Mouse (Mus musculus): ENCODE measurements around the gene Rps18. TPM values are rescaled to one million over a fixed set of nuclear protein-coding genes. Genes with fewer than 3 reads are reported as not detected.
"Not testable (repeated sequence)": the region's sequence is repeated elsewhere in the genome, so short reads cannot be mapped to it uniquely, and the experiment has no call there.

Rps18 gene
- polyA plus RNA-seq, 1 experiment from 2014 or later: 1,641 TPM

DNA sequence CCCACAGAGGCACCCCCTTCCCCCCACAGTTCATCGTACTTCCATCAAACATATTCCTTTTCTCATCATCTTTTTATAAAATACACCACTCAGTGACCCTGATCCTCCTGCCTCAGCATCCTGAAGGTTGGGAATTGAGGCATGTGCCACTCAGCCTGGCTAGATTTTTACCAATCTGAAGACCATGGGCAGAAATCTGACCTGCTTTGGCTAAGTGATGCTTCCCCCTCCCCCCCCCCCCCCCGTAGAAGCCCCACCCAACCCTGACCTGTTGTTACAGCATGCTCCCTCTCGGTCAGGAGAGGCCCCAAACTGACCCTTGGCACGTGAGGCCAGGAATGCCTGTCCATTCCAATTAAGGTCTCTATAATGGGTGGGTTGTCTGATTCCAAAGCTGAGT is 51.0 kb downstream of the Rps18 start, which contains the start of gene Platr17:
Gene Platr17 (plus strand): TSS at position 301 of the 400 bp plus-strand sequence.
- not testable (repeated sequence) for ATAC-seq (ENCODE audit: insufficient number of reproducible peaks, low FRiP score, low TSS enrichment, low read depth); H3K4me2 ChIP-seq (ENCODE audit: low read depth, severe bottlenecking); H3K27me3 ChIP-seq (ENCODE audit: control insufficient read depth, insufficient read depth, low read length); H3K4me1 ChIP-seq (ENCODE audit: control insufficient read depth, insufficient read depth, low read length); H3K36me3 ChIP-seq (ENCODE audit: control insufficient read depth, insufficient read depth, low read length); H3K27ac ChIP-seq (replicated peaks; ENCODE audit: low read depth, low read length); H3K4me3 ChIP-seq (ENCODE audit: low read depth, low read length); H3K9ac ChIP-seq (ENCODE audit: low read length); DNase-seq (ENCODE audit: low spot score); H3K9me3 ChIP-seq (ENCODE audit: control insufficient read depth, low read length)
- WGBS: 28% methylated on average over 4 of the region's 4 CpGs

GRCm38 (mm10) chr17:33903911-33904651 is 51.7 kb downstream of the Rps18 start:
- not testable (repeated sequence) for H3K27me3 ChIP-seq (ENCODE audit: control insufficient read depth, insufficient read depth, low read length); H3K4me2 ChIP-seq (ENCODE audit: low read depth, severe bottlenecking); H3K4me1 ChIP-seq (ENCODE audit: control insufficient read depth, insufficient read depth, low read length); ATAC-seq (ENCODE audit: insufficient number of reproducible peaks, low FRiP score, low TSS enrichment, low read depth); H3K9me3 ChIP-seq (ENCODE audit: control insufficient read depth, low read length); DNase-seq (ENCODE audit: low spot score); H3K27ac ChIP-seq (replicated peaks; ENCODE audit: low read depth, low read length); H3K9ac ChIP-seq (ENCODE audit: low read length); H3K36me3 ChIP-seq (ENCODE audit: control insufficient read depth, insufficient read depth, low read length); H3K4me3 ChIP-seq (ENCODE audit: low read depth, low read length)
- WGBS: 74% methylated on average over 6 of the region's 6 CpGs

GRCm38 (mm10) chr17:33902491-33902890 is 53.3 kb downstream of the Rps18 start:
- Histone ChIP-seq H3K9ac (ENCODE audit: low read length) (no peak overlapping the region), H3K36me3 (ENCODE audit: control insufficient read depth, insufficient read depth, low read length) (no peaks in the 10 kb centered on the region), H3K4me3 (ENCODE audit: low read depth, low read length) (no peak overlapping the region), H3K9me3 (ENCODE audit: control insufficient read depth, low read length) (no peaks in the 10 kb centered on the region), H3K27me3 (ENCODE audit: control insufficient read depth, insufficient read depth, low read length) (no peaks in the 10 kb centered on the region), H3K4me2 (ENCODE audit: low read depth, severe bottlenecking) (no peak overlapping the region), H3K4me1 (ENCODE audit: control insufficient read depth, insufficient read depth, low read length) (no peaks in the 10 kb centered on the region), H3K27ac (replicated peaks; ENCODE audit: low read depth, low read length) (no peak overlapping the region)
- DNase-seq (ENCODE audit: low spot score): no peak
- no peak for ATAC-seq (ENCODE audit: insufficient number of reproducible peaks, low FRiP score, low TSS enrichment, low read depth)
- 81% methylated on average over 7 of the region's 7 CpGs for WGBS

DNA sequence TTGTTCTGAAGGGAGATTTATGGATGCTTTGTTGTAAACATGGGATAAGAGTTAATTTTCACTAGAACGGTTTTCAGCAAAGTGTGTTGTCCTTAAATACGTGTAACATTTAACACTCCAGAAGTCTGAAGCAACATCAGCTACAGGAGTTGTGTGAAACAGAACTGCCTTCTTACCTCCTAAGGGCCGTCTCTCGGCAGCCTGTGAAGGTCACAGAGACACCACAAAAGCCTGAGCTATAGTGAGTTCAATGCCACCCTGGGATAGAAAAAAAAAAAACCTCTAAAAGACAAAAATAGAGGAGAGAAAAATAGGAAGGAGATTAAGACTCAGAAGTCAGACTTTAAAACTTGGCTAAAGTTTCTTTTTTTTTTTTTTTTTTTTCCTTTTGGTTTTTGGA is 53.7 kb downstream of the Rps18 start:
- no peak overlapping the region for H3K4me2 ChIP-seq (ENCODE audit: low read depth, severe bottlenecking)
- DNase-seq (ENCODE audit: low spot score): no peak
- H3K4me3 ChIP-seq (ENCODE audit: low read depth, low read length): no peak overlapping the region
- no peak overlapping the region for H3K9ac ChIP-seq (ENCODE audit: low read length)
- H3K36me3 ChIP-seq (ENCODE audit: control insufficient read depth, insufficient read depth, low read length): no peaks in the 10 kb centered on the region
- H3K27ac ChIP-seq (replicated peaks; ENCODE audit: low read depth, low read length): no peak overlapping the region
- no peak for ATAC-seq (ENCODE audit: insufficient number of reproducible peaks, low FRiP score, low TSS enrichment, low read depth)
- H3K9me3 ChIP-seq (ENCODE audit: control insufficient read depth, low read length): no peaks in the 10 kb centered on the region
- no peaks in the 10 kb centered on the region for H3K4me1 ChIP-seq (ENCODE audit: control insufficient read depth, insufficient read depth, low read length)
- WGBS: 34% methylated on average over 4 of the region's 4 CpGs
- no peaks in the 10 kb centered on the region for H3K27me3 ChIP-seq (ENCODE audit: control insufficient read depth, insufficient read depth, low read length)

Other genes starting within 250 kb of the Rps18 start
- gene March2, start 237.3 kb downstream of the Rps18 start, polyA plus RNA-seq (2014; fragmentation: Nextera tagmentation; extraction: Ambion mirVana): 30.3 and 30.6 TPM in 2 replicates
- gene Rab11b, start 195.5 kb downstream of the Rps18 start, polyA plus RNA-seq (2014; fragmentation: Nextera tagmentation; extraction: Ambion mirVana): 270 and 277 TPM in 2 replicates
- 37.9 and 43.6 TPM in 2 replicates for gene Angptl4, start 174.2 kb downstream of the Rps18 start, polyA plus RNA-seq (2014; fragmentation: Nextera tagmentation; extraction: Ambion mirVana)
- 23.0 and 25.1 TPM in 2 replicates for gene Kank3, start 145.5 kb downstream of the Rps18 start, polyA plus RNA-seq (2014; fragmentation: Nextera tagmentation; extraction: Ambion mirVana)
- gene Rps28, start 131.4 kb downstream of the Rps18 start, polyA plus RNA-seq (2014; fragmentation: Nextera tagmentation; extraction: Ambion mirVana): 1,083 and 1,144 TPM in 2 replicates
- 457 and 474 TPM in 2 replicates for gene Ndufa7, start 131.4 kb downstream of the Rps18 start, polyA plus RNA-seq (2014; fragmentation: Nextera tagmentation; extraction: Ambion mirVana)
- 85.5 and 91.5 TPM in 2 replicates for gene Cd320, start 112.9 kb downstream of the Rps18 start, polyA plus RNA-seq (2014; fragmentation: Nextera tagmentation; extraction: Ambion mirVana)
- not detected in 2 replicates for gene Gm7029, start 82.2 kb downstream of the Rps18 start, polyA plus RNA-seq (2014; fragmentation: Nextera tagmentation; extraction: Ambion mirVana)
- gene Kifc1, start 65.3 kb downstream of the Rps18 start, polyA plus RNA-seq (2014; fragmentation: Nextera tagmentation; extraction: Ambion mirVana): 12.3 and 12.5 TPM in 2 replicates
- gene Platr17, start 50.9 kb downstream of the Rps18 start, polyA plus RNA-seq (2014; fragmentation: Nextera tagmentation; extraction: Ambion mirVana): 0.19 and 0.48 TPM in 2 replicates
- 66.8 and 71.3 TPM in 2 replicates for gene Daxx, start 46.6 kb downstream of the Rps18 start, polyA plus RNA-seq (2014; fragmentation: Nextera tagmentation; extraction: Ambion mirVana)
- gene Tapbp, start 40.1 kb downstream of the Rps18 start, polyA plus RNA-seq (2014; fragmentation: Nextera tagmentation; extraction: Ambion mirVana): 12.5 and 14.8 TPM in 2 replicates
- 10.1 and 11.8 TPM in 2 replicates for gene Zbtb22, start 40.1 kb downstream of the Rps18 start, polyA plus RNA-seq (2014; fragmentation: Nextera tagmentation; extraction: Ambion mirVana)
- 37.3 and 38.7 TPM in 2 replicates for gene Rgl2, start 26.5 kb downstream of the Rps18 start, polyA plus RNA-seq (2014; fragmentation: Nextera tagmentation; extraction: Ambion mirVana)
- 208 and 212 TPM in 2 replicates for gene Pfdn6, start 15.7 kb downstream of the Rps18 start, polyA plus RNA-seq (2014; fragmentation: Nextera tagmentation; extraction: Ambion mirVana)
- gene Wdr46, start 15.3 kb downstream of the Rps18 start, polyA plus RNA-seq (2014; fragmentation: Nextera tagmentation; extraction: Ambion mirVana): 37.4 and 45.6 TPM in 2 replicates
- gene B3galt4, start 4.5 kb downstream of the Rps18 start, polyA plus RNA-seq (2014; fragmentation: Nextera tagmentation; extraction: Ambion mirVana): 2.6 and 3.0 TPM in 2 replicates
- 35.6 and 37.1 TPM in 2 replicates for gene Vps52, start 189 bp downstream of the Rps18 start, polyA plus RNA-seq (2014; fragmentation: Nextera tagmentation; extraction: Ambion mirVana)
- 4.2 and 5.3 TPM in 2 replicates for gene H2-K1, start 44.3 kb upstream of the Rps18 start, polyA plus RNA-seq (2014; fragmentation: Nextera tagmentation; extraction: Ambion mirVana)
- 3.8 and 5.6 TPM in 2 replicates for gene Ring1, start 68.7 kb upstream of the Rps18 start, polyA plus RNA-seq (2014; fragmentation: Nextera tagmentation; extraction: Ambion mirVana)
- 34.9 and 37.7 TPM in 2 replicates for gene H2-Ke6, start 72.1 kb upstream of the Rps18 start, polyA plus RNA-seq (2014; fragmentation: Nextera tagmentation; extraction: Ambion mirVana)
- 85.6 and 94.1 TPM in 2 replicates for gene Slc39a7, start 75.7 kb upstream of the Rps18 start, polyA plus RNA-seq (2014; fragmentation: Nextera tagmentation; extraction: Ambion mirVana)
- 20.5 and 24.0 TPM in 2 replicates for gene Rxrb, start 75.8 kb upstream of the Rps18 start, polyA plus RNA-seq (2014; fragmentation: Nextera tagmentation; extraction: Ambion mirVana)
- gene Col11a2, start 83.4 kb upstream of the Rps18 start, polyA plus RNA-seq (2014; fragmentation: Nextera tagmentation; extraction: Ambion mirVana): 2.6 and 5.0 TPM in 2 replicates
- 0.55 and 1.2 TPM in 2 replicates for gene H2-Oa, start 136.3 kb upstream of the Rps18 start, polyA plus RNA-seq (2014; fragmentation: Nextera tagmentation; extraction: Ambion mirVana)
- gene H2-DMa, start 163.5 kb upstream of the Rps18 start, polyA plus RNA-seq (2014; fragmentation: Nextera tagmentation; extraction: Ambion mirVana): 7.5 and 9.1 TPM in 2 replicates
- gene Brd2, start 166.6 kb upstream of the Rps18 start, polyA plus RNA-seq (2014; fragmentation: Nextera tagmentation; extraction: Ambion mirVana): 141 and 152 TPM in 2 replicates
- 0.23 TPM in 1 of 2 replicates, not detected in the other for gene H2-DMb2, start 187.3 kb upstream of the Rps18 start, polyA plus RNA-seq (2014; fragmentation: Nextera tagmentation; extraction: Ambion mirVana)
- gene H2-DMb1, start 197.1 kb upstream of the Rps18 start, polyA plus RNA-seq (2014; fragmentation: Nextera tagmentation; extraction: Ambion mirVana): 0.45 and 0.61 TPM in 2 replicates
- gene Tap1, start 231.6 kb upstream of the Rps18 start, polyA plus RNA-seq (2014; fragmentation: Nextera tagmentation; extraction: Ambion mirVana): 2.4 and 3.1 TPM in 2 replicates
- gene Psmb9, start 231.8 kb upstream of the Rps18 start, polyA plus RNA-seq (2014; fragmentation: Nextera tagmentation; extraction: Ambion mirVana): 0.45 and 2.2 TPM in 2 replicates
- 1.7 and 1.9 TPM in 2 replicates for gene Psmb8, start 241.7 kb upstream of the Rps18 start, polyA plus RNA-seq (2014; fragmentation: Nextera tagmentation; extraction: Ambion mirVana)
- 0.55 and 1.1 TPM in 2 replicates for gene Tap2, start 247.5 kb upstream of the Rps18 start, polyA plus RNA-seq (2014; fragmentation: Nextera tagmentation; extraction: Ambion mirVana)